Mouse (Mus musculus) heart, embryonic 15.5 days (tissue): ENCODE measurements around the gene Slc25a30. TPM values are rescaled to one million over a fixed set of nuclear protein-coding genes. Genes with fewer than 3 reads are reported as not detected.
"Not testable (repeated sequence)": the region's sequence is repeated elsewhere in the genome, so short reads cannot be mapped to it uniquely, and the experiment has no call there.

Experiments used
- ATAC-seq: fragments of 200-750 bp; cut with Nextera tagmentation; replicated peaks from 2 replicates; pipeline ENCODE4 v1.8.0; 2017; ENCODE audit warnings: low read depth, moderate TSS enrichment; ENCODE audit not compliant: insufficient number of reproducible peaks, insufficient read depth, low FRiP score
- H3K27ac ChIP-seq: fragments of 300-500 bp; sonication (generic); 2 replicates; pipeline ENCODE4 v1.5.1; 2015; ENCODE audit warnings: mild to moderate bottlenecking, inconsistent platforms
- H3K27me3 ChIP-seq: fragments of 300-500 bp; sonication (generic); 2 replicates; pipeline ENCODE4 v1.6.1; 2015; ENCODE audit warnings: inconsistent platforms
- H3K36me3 ChIP-seq: fragments of 300-500 bp; sonication (generic); 2 replicates; pipeline ENCODE4 v1.6.1; 2015; ENCODE audit warnings: mild to moderate bottlenecking, inconsistent platforms
- H3K4me1 ChIP-seq: fragments of 300-500 bp; sonication (generic); replicated peaks from 2 replicates; pipeline ENCODE4 v1.6.1; 2015; ENCODE audit warnings: inconsistent platforms
- H3K4me2 ChIP-seq: fragments of 300-500 bp; sonication (generic); 2 replicates; pipeline ENCODE4 v1.6.1; 2015; ENCODE audit warnings: inconsistent platforms, mild to moderate bottlenecking, moderate library complexity
- H3K4me3 ChIP-seq: fragments of 300-500 bp; sonication (generic); 2 replicates; pipeline ENCODE4 v1.5.1; 2015; ENCODE audit warnings: mild to moderate bottlenecking, inconsistent platforms
- H3K9ac ChIP-seq: fragments of 300-500 bp; sonication (generic); 2 replicates; pipeline ENCODE4 v1.6.1; 2015; ENCODE audit warnings: mild to moderate bottlenecking, inconsistent platforms
- H3K9me3 ChIP-seq: fragments of 300-500 bp; sonication (generic); replicated peaks from 2 replicates; pipeline ENCODE4 v1.6.1; 2016; ENCODE audit warnings: inconsistent platforms
- WGBS: fragments of 180-500 bp; shearing (Covaris S2); methylation state at CpG from one replicate; pipeline ENCODE4 v1.1.7; 2015; ENCODE audit warnings: mixed read lengths; 5-methylcytosine and 5-hydroxymethylcytosine counted together
- polyA plus RNA-seq: library from polyadenylated mRNA; unstranded; fragments of >200 nt; fragmentation: Nextera tagmentation; extraction: Ambion mirVana; gene quantifications from 2 replicates; pipeline ENCODE4 v1.2.1, GENCODE M21; 2015

Gene Slc25a30
- polyA plus RNA-seq, 1 experiment from 2014 or later, result 5.8 TPM

GRCm38 (mm10) chr14:75790411-75790996, 3.7 kb upstream of the Slc25a30 start:
- no peak overlapping the region for H3K27ac ChIP-seq
- peaks cover 10% of the 10 kb centered on the region for H3K4me1 ChIP-seq
- no peak overlapping the region for H3K9ac ChIP-seq
- 81% methylated on average over 3 of the region's 3 CpGs for WGBS
- H3K4me3 ChIP-seq, result no peak overlapping the region
- H3K9me3 ChIP-seq, result no peaks in the 10 kb centered on the region
- ATAC-seq, result no peak
- no peak overlapping the region for H3K4me2 ChIP-seq
- H3K27me3 ChIP-seq, result no peaks in the 10 kb centered on the region
- no peaks in the 10 kb centered on the region for H3K36me3 ChIP-seq

DNA sequence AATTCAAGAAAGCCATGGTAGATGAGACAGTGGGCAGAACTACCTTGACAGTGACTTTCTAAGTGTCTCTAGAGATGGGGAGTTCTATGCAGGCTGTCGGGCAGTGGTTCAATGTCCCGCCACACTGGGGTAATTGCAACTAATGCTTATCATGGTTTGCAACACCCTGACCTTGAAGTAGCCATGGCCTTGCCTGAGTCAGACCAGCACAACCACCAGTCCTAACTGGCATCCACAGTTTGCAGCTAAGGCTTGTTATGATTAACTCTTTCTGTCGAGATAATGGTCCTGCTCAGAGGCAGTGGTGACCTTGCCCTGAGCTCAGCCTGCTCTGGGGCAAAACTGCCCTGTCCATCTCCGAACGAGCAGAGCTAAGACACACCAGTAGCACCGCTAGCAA, 2.5 kb upstream of the Slc25a30 start:
- Histone ChIP-seq H3K4me3 (no peak overlapping the region), H3K4me1 (peaks cover 11% of the 10 kb centered on the region), H3K27me3 (no peaks in the 10 kb centered on the region), H3K27ac (no peak overlapping the region), H3K36me3 (no peaks in the 10 kb centered on the region), H3K4me2 (no peak overlapping the region), H3K9ac (no peak overlapping the region), H3K9me3 (no peaks in the 10 kb centered on the region)
- ATAC-seq, result no peak
- 59% methylated on average over 6 of the region's 6 CpGs for WGBS

DNA sequence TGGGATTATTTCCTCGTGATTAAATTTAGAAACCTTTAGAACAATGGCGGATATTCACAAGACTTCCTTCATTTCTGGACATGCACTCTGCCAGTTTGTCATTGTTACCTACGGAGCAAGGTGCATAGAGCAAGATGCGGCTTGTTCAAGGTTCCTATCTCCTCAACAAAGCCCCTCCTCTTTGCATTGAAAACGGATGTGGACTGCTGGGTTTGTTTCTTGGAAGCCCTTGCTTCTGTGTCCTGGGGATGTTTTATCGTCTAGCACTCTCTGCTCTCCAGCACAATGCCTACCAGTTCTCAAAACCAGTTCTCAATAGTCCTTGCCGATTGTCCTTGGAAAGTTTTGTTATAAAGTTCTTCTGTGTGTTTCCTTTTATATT, 948 bp upstream of the Slc25a30 start:
- H3K4me3 ChIP-seq, result no peak overlapping the region
- H3K9ac ChIP-seq, result no peak overlapping the region
- no peak for ATAC-seq
- H3K27me3 ChIP-seq, result no peaks in the 10 kb centered on the region
- peak overlapping the region; percentile 85 for H3K4me2 ChIP-seq
- no peaks in the 10 kb centered on the region for H3K9me3 ChIP-seq
- no peaks in the 10 kb centered on the region for H3K36me3 ChIP-seq
- 36% methylated on average over 7 of the region's 7 CpGs for WGBS
- H3K4me1 ChIP-seq, result peaks cover 11% of the 10 kb centered on the region
- no peak overlapping the region for H3K27ac ChIP-seq

DNA sequence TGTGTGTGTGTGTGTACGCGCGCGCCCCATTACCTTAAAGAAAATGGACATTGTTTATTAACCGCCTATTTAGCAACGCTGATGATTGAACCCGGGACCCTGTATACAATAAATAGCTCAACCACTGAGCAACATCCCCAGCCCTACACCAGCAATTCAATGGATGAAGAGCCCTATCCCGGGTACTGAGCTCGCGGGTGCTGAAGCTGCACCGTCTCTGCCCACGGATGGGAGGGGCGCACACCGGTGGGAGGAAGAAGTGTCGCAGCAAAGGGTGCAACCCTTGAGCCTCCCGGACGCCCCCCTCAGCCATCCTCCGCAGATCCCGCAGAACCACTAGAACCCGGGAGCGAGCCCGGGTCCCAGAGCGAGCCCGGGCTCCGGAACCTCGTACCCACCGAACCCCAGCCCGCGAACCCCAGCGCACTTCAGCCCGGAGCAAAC, 391 bp downstream of the Slc25a30 start:
- Histone ChIP-seq H3K36me3 (no peaks in the 10 kb centered on the region), H3K4me2 (peak overlapping the region; percentile 85), H3K27me3 (no peaks in the 10 kb centered on the region), H3K4me3 (peak overlapping the region; percentile 85), H3K27ac (peak overlapping the region; percentile 82), H3K9me3 (no peaks in the 10 kb centered on the region), H3K4me1 (peaks cover 11% of the 10 kb centered on the region), H3K9ac (peak overlapping the region; percentile 80)
- ATAC-seq, result peak; percentile 40; the same call in 1 of the 2 replicates
- 2% methylated on average over 31 of the region's 31 CpGs for WGBS

- 89% methylated on average over 4 of the region's 4 CpGs for WGBS
- ATAC-seq, result no peak
Observed at GRCm38 (mm10) chr14:75779913-75780312, 6.9 kb downstream of the Slc25a30 start.

DNA sequence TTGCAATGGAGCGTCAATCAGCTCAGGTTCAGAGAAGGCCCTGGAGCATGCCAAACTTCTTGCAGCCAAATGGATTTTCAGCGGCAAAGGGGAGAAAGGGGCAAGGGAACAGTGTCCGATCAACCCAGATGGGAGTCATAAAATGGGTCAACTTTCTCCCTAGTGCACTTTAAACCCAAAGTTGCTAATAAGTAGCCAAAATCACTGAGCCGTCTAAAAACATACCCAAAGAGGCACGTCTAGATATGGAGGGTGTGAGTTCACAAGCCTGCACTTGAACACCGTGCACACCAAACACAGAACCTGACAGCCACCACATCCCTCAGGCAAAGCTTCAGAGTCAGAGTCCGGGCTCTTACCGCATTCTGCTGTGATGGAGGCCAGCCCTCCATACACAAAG, 10.2 kb downstream of the Slc25a30 start:
- H3K36me3 ChIP-seq, result peaks cover 8% of the 10 kb centered on the region; the same call in 1 of the 2 replicates
- H3K4me3 ChIP-seq, result no peak overlapping the region
- H3K27me3 ChIP-seq, result no peaks in the 10 kb centered on the region
- H3K4me1 ChIP-seq, result peaks cover 19% of the 10 kb centered on the region
- no peak overlapping the region for H3K4me2 ChIP-seq
- H3K27ac ChIP-seq, result no peak overlapping the region
- ATAC-seq, result no peak
- H3K9me3 ChIP-seq, result no peaks in the 10 kb centered on the region
- 90% methylated on average over 8 of the region's 8 CpGs for WGBS
- no peak overlapping the region for H3K9ac ChIP-seq

More at GRCm38 (mm10) chr14:75779913-75780312, 6.9 kb downstream of the Slc25a30 start:
- no peaks in the 10 kb centered on the region for H3K27me3 ChIP-seq
- H3K4me1 ChIP-seq, result no peaks in the 10 kb centered on the region
- no peaks in the 10 kb centered on the region for H3K9me3 ChIP-seq
- no peak overlapping the region for H3K27ac ChIP-seq
- no peak overlapping the region for H3K4me3 ChIP-seq
- H3K4me2 ChIP-seq, result no peak overlapping the region
- H3K9ac ChIP-seq, result no peak overlapping the region
- H3K36me3 ChIP-seq, result peaks cover 8% of the 10 kb centered on the region; the same call in 1 of the 2 replicates

DNA sequence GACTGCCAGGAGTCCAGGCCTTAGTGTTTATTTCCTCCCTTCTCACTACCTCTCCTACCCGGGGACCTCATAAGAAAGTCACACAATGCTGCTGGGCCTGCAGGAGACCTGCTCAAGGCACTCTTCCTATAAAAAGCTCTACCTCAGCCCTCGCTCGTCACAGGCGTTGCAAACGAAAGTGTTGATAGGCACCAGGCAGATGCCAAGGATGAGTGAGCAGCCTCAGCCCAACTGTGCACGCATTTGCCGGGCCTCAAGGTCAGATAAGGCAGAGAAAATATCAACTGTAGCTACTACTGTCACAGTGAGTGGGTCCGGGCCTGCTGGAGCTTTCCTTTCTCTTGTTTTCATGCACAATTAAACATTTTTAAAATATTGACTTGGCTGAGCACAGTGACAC, 13.4 kb downstream of the Slc25a30 start:
- peak; percentile 84 for ATAC-seq
- peaks cover 17% of the 10 kb centered on the region; the same call in 1 of the 2 replicates for H3K36me3 ChIP-seq
- no peaks in the 10 kb centered on the region for H3K9me3 ChIP-seq
- H3K9ac ChIP-seq, result no peak overlapping the region
- peaks cover 19% of the 10 kb centered on the region for H3K4me1 ChIP-seq
- H3K4me2 ChIP-seq, result peak overlapping the region; percentile 15; the same call in 1 of the 2 replicates
- 38% methylated on average over 8 of the region's 8 CpGs for WGBS
- peak overlapping the region; percentile 71 for H3K27ac ChIP-seq
- no peaks in the 10 kb centered on the region for H3K27me3 ChIP-seq
- no peak overlapping the region for H3K4me3 ChIP-seq

DNA sequence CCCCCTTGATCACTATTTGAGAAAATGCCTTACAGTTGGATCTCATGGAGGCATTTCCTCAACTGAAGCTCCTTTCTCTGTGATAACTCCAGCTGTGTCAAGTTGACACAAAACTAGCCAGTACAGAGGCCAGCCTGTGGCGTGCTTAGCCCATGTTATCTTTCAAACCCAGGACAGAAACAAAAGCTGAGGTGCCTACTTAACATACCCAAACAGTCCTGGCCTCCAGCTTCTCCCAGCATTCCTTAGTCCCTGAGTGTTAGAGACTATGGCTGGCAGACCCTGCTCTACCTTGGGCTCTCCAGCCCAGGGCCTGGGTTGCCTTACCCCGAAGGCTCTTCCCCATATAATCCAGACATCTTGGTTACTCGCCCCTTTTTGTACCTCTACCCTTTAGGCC, 14.4 kb downstream of the Slc25a30 start:
- H3K36me3 ChIP-seq, result peaks cover 17% of the 10 kb centered on the region; the same call in 1 of the 2 replicates
- H3K9ac ChIP-seq, H3K9me3 ChIP-seq, H3K27me3 ChIP-seq, H3K4me3 ChIP-seq, ATAC-seq, H3K4me2 ChIP-seq: not testable (repeated sequence)
- peaks cover 19% of the 10 kb centered on the region for H3K4me1 ChIP-seq
- WGBS, result 80% methylated on average over 3 of the region's 3 CpGs
- H3K27ac ChIP-seq, result peak overlapping the region; percentile 71

DNA sequence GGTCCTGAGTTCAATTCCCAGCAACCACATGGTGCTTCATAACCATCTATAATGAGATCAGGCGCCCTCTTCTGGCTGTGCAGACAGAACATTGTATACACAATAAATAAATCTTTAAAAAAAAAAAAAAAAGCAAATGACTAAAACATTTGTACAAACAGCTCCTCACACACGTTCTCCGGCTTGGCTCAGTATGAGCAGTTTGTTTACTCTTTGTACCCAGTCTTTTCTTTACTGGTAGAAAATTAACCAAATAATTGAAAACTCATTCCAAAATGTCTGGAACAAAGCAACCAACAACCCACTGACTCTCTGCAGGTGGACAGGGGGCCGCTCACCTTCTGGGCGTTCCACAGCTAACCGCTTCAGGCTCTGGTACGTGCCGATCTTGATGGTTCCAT, 15.7 kb downstream of the Slc25a30 start:
- Histone ChIP-seq H3K9ac (no peak overlapping the region), H3K27ac (no peak overlapping the region), H3K4me1 (peaks cover 19% of the 10 kb centered on the region), H3K4me2 (no peak overlapping the region), H3K36me3 (peaks cover 23% of the 10 kb centered on the region; the same call in 1 of the 2 replicates), H3K9me3 (no peaks in the 10 kb centered on the region), H3K27me3 (no peaks in the 10 kb centered on the region), H3K4me3 (no peak overlapping the region)
- no peak for ATAC-seq
- WGBS, result 92% methylated on average over 8 of the region's 8 CpGs

DNA sequence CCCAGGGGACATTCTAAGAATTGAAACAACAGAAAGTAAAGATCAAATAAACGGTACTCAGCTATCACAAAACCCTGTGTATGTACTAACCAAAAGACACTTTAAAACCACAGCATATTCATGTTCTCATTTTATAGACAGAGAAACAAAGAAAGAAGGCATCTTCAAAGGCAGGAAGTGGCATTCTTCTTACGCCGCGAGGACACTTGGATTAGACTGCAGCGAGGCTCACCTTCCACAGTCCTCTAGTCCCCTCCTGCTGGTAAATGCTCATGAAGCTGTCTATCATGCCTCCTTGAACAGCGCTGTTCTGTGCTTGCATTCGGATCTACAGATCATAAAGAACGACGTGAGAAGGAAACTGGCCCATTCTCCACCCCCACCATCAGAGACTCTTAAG, 17.5 kb downstream of the Slc25a30 start:
- Histone ChIP-seq H3K36me3 (peaks cover 28% of the 10 kb centered on the region; the same call in 1 of the 2 replicates), H3K9ac (no peak overlapping the region), H3K4me3 (no peak overlapping the region), H3K4me1 (peaks cover 18% of the 10 kb centered on the region), H3K4me2 (no peak overlapping the region), H3K27me3 (no peaks in the 10 kb centered on the region), H3K27ac (no peak overlapping the region), H3K9me3 (no peaks in the 10 kb centered on the region)
- whole genome bisulfite sequencing, result 84% methylated on average over 9 of the region's 9 CpGs
- ATAC-seq, result no peak

- Histone ChIP-seq H3K9ac (no peak overlapping the region), H3K27me3 (no peaks in the 10 kb centered on the region), H3K4me2 (no peak overlapping the region), H3K36me3 (peaks cover 28% of the 10 kb centered on the region; the same call in 1 of the 2 replicates), H3K4me3 (no peak overlapping the region), H3K4me1 (peaks cover 8% of the 10 kb centered on the region), H3K27ac (no peak overlapping the region), H3K9me3 (no peaks in the 10 kb centered on the region)
- ATAC-seq, result no peak
- 2% methylated on average over 1 of the region's 1 CpGs for WGBS
Observed at GRCm38 (mm10) chr14:75768275-75768608, 18.6 kb downstream of the Slc25a30 start.
